Mouse (Mus musculus) lung, adult 2 months (tissue): ENCODE measurements around the gene Gm5767.

Source experiments
- CTCF ChIP-seq: fragments of 200-500 bp; IDR thresholded peaks from 2 replicates; pipeline ENCODE4 v1.5.1; 2011; ENCODE audit warnings: mild to moderate bottlenecking, low read length, control low read depth; ENCODE audit not compliant: insufficient read depth
- POLR2A ChIP-seq: fragments of 200-500 bp; IDR thresholded peaks from 2 replicates; pipeline ENCODE4 v1.6.1; 2011; ENCODE audit warnings: low read depth, mild to moderate bottlenecking, control low read depth, low read length, borderline replicate concordance; ENCODE audit errors: extremely low read depth

GRCm38 (mm10) chr16:8673343-8673742 is 7.2 kb upstream of the Gm5767 start:
- TF ChIP-seq CTCF: no peak
- TF ChIP-seq POLR2A: no peak
